2 mouse cellular contexts compared by ENCODE assay signal in the genomic region with DNA sequence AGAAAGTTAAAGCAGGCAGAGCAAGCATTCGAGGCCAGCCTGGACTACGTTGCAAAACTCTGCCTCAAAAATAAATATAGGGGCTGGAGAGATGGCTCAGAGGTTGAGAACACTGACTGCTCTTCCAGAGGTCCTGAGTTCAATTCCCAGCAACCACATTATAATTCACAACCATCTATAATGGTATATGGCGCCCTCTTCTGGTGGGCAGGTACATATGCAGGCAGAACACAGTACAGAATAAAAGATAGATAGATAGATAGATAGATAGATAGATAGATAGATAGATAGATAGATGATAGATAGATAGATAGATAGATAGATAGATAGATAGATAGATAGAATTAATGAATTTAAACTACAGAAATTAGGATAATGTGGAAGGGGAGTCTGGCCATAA. TPM values are rescaled to one million over a fixed set of nuclear protein-coding genes. Genes with fewer than 3 reads are reported as not detected.
"Had no signal": no experiment of that assay in that cellular context is flagged by ENCODE, and none has a peak within 500 bp of the region (broad histone marks: within the 10 kb centered on the region; RNA-seq: fewer than 3 reads in every experiment).

No protein-coding gene starts in this region.

RNA-seq across cellular contexts. Expression of gene Tead4, which starts 2.0 kb away (rescaled TPM):
- total RNA-seq: megakaryocyte progenitor cell, adult 5-6 weeks; neutrophil, adult 5-6 weeks had no signal
